Mouse (Mus musculus): ENCODE measurements at regions not wholly inside any gene's neighbourhood (a gene's known extent, or its start where the extent isn't known, plus 50 kb on each side); places are given as distances from the start of the nearest gene placed in this dataset.

DNA sequence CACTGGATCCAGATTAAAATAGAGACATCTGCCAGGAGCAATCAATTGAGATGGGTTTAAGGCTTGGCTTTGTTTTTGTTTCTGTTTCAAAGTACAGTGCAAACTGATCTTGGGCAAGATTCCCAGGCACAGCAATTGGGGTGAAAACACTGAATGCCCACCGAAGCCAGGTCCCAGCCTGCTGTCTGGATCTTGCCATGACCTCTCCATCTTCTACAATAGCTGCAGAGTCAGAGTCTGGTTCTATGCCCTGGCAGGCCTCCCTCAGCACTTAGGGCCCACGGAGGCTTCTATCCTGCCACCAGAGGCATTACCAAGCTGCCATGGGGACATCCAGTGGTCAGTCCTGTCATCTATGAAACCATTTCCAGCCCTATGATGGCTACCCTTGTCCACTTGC, 498.6 kb upstream of the Mgmt start:
- TF ChIP-seq MYOD1 (IDR thresholded peaks at IDR 0.05; ENCODE audit: control insufficient read depth, insufficient read length, low read depth) = no peak
- no peak for TF ChIP-seq CTCF (IDR thresholded peaks at IDR 0.05; ENCODE audit: control insufficient read depth, insufficient read depth, insufficient read length)
- no peak for TF ChIP-seq USF1 (IDR thresholded peaks at IDR 0.05; ENCODE audit: low read depth)
- no peak for TF ChIP-seq MAX (IDR thresholded peaks at IDR 0.05)
- no peak for TF ChIP-seq CEBPB (IDR thresholded peaks at IDR 0.05; ENCODE audit: low read depth)
